Mouse (Mus musculus): ENCODE results near the gene Tubg1.

- TF ChIP-seq CTCF (IDR thresholded peaks at IDR 0.05; ENCODE audit: low read depth) = no peak
- no peak for TF ChIP-seq EP300 (IDR thresholded peaks at IDR 0.05; ENCODE audit: low read depth)
Observed at GRCm38 (mm10) chr11:101164677-101165580, 45.2 kb downstream of the Tubg1 start.
